Mouse (Mus musculus): ENCODE measurements around the gene Lrmda.

DNA sequence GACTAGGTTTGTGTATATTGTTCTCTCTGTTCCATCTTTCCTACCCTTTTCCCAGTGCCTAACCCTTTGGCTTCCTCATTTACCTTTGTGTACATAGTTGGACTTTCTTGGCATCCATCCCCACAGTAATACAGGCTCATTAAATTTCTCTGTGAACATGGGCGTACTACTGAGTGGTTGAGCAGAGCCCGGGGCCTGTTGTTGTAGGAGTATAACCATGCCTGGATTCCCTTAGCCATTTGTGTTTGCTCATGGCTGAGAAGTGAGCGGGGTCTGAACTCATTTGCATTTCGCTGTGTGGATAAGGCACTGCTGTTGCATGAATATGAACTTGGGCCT is 568.4 kb downstream of the Lrmda start:
- no peak for TF ChIP-seq CTCF (IDR thresholded peaks at IDR 0.05; ENCODE audit: borderline replicate concordance, insufficient read depth, low read length)
- no peak for TF ChIP-seq POLR2A (IDR thresholded peaks at IDR 0.05; ENCODE audit: low read depth, low read length)
